Mouse (Mus musculus) G1E (cell line): ENCODE data around the gene Heg1. TPM values are rescaled to one million over a fixed set of nuclear protein-coding genes. Genes with fewer than 3 reads are reported as not detected.

Source experiments
- ATAC-seq: 2 replicates; pipeline ENCODE4 v1.8.0; 2016; ENCODE audit warnings: mild to moderate bottlenecking; ENCODE audit not compliant: insufficient number of reproducible peaks, poor library complexity, low FRiP score, severe bottlenecking; ENCODE audit errors: extremely low read depth
- DNase-seq: peaks from one replicate; pipeline ENCODE4 v3.0.0; 2012; ENCODE audit warnings: low spot score
- H3K27me3 ChIP-seq: 2 replicates; pipeline ENCODE4 v1.6.1; 2012; ENCODE audit warnings: mild to moderate bottlenecking, low read length, inconsistent platforms; ENCODE audit not compliant: insufficient read depth
- H3K36me3 ChIP-seq: replicated peaks from 2 replicates; pipeline ENCODE3; 2012; ENCODE audit warnings: mild to moderate bottlenecking, inconsistent platforms
- H3K4me1 ChIP-seq: 2 replicates; pipeline ENCODE4 v1.6.1; 2012; ENCODE audit warnings: low read depth, low read length, inconsistent platforms, mixed read lengths; ENCODE audit not compliant: insufficient read depth
- H3K4me3 ChIP-seq: 2 replicates; pipeline ENCODE4 v1.5.1; 2012; ENCODE audit warnings: low read depth, mild to moderate bottlenecking, inconsistent platforms, low read length, moderate library complexity, mixed read lengths
- H3K9me3 ChIP-seq: replicated peaks from 2 replicates; pipeline ENCODE4 v1.6.1; 2012; ENCODE audit warnings: inconsistent platforms
- CTCF ChIP-seq: IDR thresholded peaks from 2 replicates; pipeline ENCODE4 v1.5.1; 2012; ENCODE audit warnings: low read depth, low read length, inconsistent platforms, mixed read lengths
- GATA1 ChIP-seq: IDR thresholded peaks from 2 replicates; pipeline ENCODE4 v1.6.1; 2012; ENCODE audit warnings: borderline replicate concordance, low read length, inconsistent platforms, mixed read lengths
- GATA2 ChIP-seq: IDR thresholded peaks from 2 replicates; pipeline ENCODE4 v1.6.1; 2012; ENCODE audit warnings: low read depth, low read length, inconsistent platforms, borderline replicate concordance
- POLR2AphosphoS5 ChIP-seq: IDR thresholded peaks from 2 replicates; pipeline ENCODE4 v1.6.1; 2012; ENCODE audit warnings: low read depth, low read length, inconsistent platforms; ENCODE audit not compliant: insufficient replicate concordance
- TAL1 ChIP-seq: conservative IDR thresholded peaks from 2 replicates; pipeline ENCODE4 v1.6.1; 2012; ENCODE audit warnings: low read depth, low read length, inconsistent platforms, mixed read lengths
- polyA plus RNA-seq: library from polyadenylated mRNA; stranded (reverse); fragments of >175 nt; gene quantifications from 2 replicates; pipeline ENCODE4 v1.2.3, GENCODE M21; 2012
- total RNA-seq, 2 experiments: library from RNA; stranded (forward) in 1 of 2; stranded (reverse) in 1 of 2; fragments of 200-1000 nt in 1 of 2; fragments of >200 nt in 1 of 2; fragmentation: Nextera tagmentation in 1 of 2; gene quantifications; 2 replicates each; pipeline ENCODE4 v1.2.3; 2014 to 2017

Heg1 gene
- total and polyA plus RNA-seq, 3 experiments, result 2.7 to 35.6 (median 5.4) TPM

DNA sequence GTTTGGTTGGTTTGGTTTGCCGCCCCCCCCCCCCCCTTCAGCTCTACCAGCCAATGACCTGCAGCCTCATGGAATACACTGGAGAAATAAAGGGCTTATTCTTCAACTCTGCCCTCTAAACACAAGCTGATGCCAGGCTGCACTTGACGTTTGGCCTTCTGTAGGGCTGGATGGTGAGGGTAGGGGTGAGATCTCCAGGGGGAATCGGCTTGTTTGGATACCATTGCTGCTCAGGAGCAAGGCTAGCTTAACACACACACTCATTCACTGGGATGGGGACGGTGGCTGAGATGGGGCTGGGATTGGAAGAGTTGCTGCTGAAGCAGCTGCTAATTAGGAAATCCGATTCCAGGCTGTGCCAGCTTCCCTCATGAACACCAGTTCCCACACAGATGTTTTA, 16.4 kb downstream of the Heg1 start:
- Histone ChIP-seq H3K27me3 (peaks cover 7% of the 10 kb centered on the region), H3K36me3 (peaks cover 2% of the 10 kb centered on the region), H3K4me1 (peaks cover 7% of the 10 kb centered on the region), H3K9me3 (no peaks in the 10 kb centered on the region), H3K4me3 (no peak overlapping the region)
- TF ChIP-seq GATA2 (no peak), GATA1 (no peak), TAL1 (no peak), POLR2AphosphoS5 (no peak), CTCF (no peak)
- DNase-seq, result no peak
- no peak for ATAC-seq

DNA sequence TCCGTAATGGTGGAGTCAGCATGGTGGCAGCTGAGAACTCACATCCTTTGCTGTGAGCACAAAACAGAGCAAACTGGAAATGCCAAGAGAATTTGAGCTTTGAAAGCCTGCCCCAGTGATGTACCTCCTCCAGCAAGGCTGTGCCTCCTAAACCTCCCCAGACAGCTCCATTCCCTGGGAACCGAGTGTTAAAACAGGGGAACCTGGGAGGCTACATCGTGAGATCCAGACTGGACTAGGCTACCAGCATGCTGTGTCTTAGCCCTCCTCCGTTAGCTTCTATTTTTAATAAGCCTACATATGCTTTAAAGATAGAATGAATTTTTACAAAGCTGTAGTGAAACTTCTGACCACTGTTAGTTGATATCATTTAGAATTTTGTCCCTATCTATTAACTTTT, 17.7 kb downstream of the Heg1 start:
- H3K4me1 ChIP-seq, result peaks cover 7% of the 10 kb centered on the region
- peaks cover 2% of the 10 kb centered on the region for H3K36me3 ChIP-seq
- TF ChIP-seq TAL1, result no peak
- TF ChIP-seq CTCF, result no peak
- TF ChIP-seq GATA1, result no peak
- no peak for TF ChIP-seq GATA2
- TF ChIP-seq POLR2AphosphoS5, result no peak
- ATAC-seq (no peak), DNase-seq (no peak)
- peaks cover 7% of the 10 kb centered on the region for H3K27me3 ChIP-seq
- H3K4me3 ChIP-seq, result no peak overlapping the region
- H3K9me3 ChIP-seq, result no peaks in the 10 kb centered on the region

DNA sequence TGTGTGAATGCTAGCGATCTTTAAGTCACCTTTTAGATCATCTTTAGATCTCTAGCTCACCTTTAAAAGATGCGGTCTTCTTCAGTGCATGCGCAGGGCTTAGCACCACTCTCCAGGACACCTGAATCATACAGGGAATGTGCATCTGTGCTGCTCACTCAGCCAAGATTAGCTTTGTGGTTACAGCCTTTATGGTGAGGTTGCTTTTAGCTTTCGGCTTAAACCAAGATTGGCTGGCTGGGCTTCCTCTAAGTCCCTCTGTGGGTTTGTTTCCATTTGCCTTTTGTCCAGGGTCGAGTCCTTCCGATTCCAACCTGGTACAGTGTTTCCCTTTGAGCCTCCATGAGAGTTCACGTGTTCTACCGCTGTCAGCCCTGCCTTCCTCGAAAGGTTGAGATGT, 20.1 kb downstream of the Heg1 start:
- ATAC-seq (no peak), DNase-seq (no peak)
- no peaks in the 10 kb centered on the region for H3K9me3 ChIP-seq
- peaks cover 12% of the 10 kb centered on the region for H3K4me1 ChIP-seq
- H3K36me3 ChIP-seq, result peaks cover 2% of the 10 kb centered on the region
- TF ChIP-seq TAL1, result no peak
- no peak for TF ChIP-seq GATA2
- TF ChIP-seq CTCF, result no peak
- TF ChIP-seq POLR2AphosphoS5, result no peak
- no peak for TF ChIP-seq GATA1
- peaks cover 7% of the 10 kb centered on the region for H3K27me3 ChIP-seq
- H3K4me3 ChIP-seq, result no peak overlapping the region

DNA sequence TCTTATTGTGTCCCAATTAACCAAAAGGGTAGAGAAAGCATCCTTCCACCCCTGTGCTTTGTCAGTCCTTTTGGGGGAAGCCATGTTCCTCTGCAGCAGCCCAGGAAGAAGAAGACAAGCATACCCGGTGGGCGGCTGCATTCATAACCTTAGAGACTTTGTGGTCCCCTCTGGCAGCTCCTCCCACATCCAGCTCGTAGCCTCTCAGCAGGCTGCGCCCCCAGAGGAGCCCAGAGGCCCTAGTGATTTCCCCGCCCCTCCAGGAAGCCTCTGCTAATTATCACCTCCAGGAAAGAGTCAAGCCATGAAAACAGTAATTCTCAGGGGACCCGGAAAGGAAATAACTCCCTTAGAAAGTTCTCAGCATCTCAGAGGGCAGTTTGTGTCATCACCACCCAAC, 21.1 kb downstream of the Heg1 start:
- Histone ChIP-seq H3K36me3 (peaks cover 3% of the 10 kb centered on the region), H3K9me3 (no peaks in the 10 kb centered on the region), H3K4me1 (peaks cover 12% of the 10 kb centered on the region), H3K4me3 (no peak overlapping the region), H3K27me3 (peaks cover 5% of the 10 kb centered on the region)
- ATAC-seq (no peak), DNase-seq (no peak)
- no peak for TF ChIP-seq TAL1
- TF ChIP-seq POLR2AphosphoS5, result no peak
- TF ChIP-seq CTCF, result no peak
- TF ChIP-seq GATA1, result no peak
- no peak for TF ChIP-seq GATA2

DNA sequence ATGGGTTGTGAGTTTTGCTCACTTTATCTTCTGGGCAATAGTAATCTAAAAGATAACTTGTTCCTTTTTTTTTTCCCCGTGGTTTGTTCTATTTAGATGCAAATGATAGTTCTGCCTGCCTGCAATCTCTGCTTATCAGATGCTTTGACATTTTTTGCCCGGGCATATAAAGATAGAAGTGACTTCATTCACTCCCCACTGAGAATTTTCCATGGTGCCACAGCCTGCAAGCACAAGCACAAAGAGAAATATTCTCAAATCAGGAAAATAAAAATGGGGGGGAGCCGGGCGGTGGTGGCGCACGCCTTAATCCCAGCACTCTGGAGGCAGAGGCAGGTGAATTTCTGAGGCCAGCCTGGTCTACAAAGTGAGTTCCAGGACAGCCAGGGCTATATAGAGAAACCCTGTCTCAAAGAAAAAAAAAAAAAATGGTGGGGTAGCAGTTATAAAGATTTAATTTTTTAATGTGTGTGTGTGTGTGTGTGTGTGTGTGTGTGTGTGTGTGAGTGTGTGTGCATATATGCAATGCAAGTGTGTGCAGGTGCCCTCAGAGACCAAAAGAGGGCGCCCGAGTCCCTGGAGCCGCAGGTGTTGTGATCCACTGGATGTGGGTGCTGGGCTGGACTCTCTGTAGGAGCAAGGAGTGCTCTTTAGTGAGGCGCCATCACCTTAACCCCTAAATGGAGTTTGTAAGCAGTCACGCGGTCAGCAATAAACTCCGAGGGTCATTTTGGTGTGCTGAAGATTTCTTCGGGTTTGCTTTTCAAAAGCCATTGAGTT, 22.1 kb downstream of the Heg1 start:
- no peak overlapping the region for H3K4me3 ChIP-seq
- DNase-seq (no peak), ATAC-seq (no peak)
- TF ChIP-seq GATA2 (no peak), CTCF (no peak), TAL1 (no peak), GATA1 (no peak), POLR2AphosphoS5 (no peak)
- H3K36me3 ChIP-seq, result peaks cover 9% of the 10 kb centered on the region
- H3K4me1 ChIP-seq, result peaks cover 12% of the 10 kb centered on the region
- no peaks in the 10 kb centered on the region for H3K9me3 ChIP-seq
- H3K27me3 ChIP-seq, result peaks cover 3% of the 10 kb centered on the region

DNA sequence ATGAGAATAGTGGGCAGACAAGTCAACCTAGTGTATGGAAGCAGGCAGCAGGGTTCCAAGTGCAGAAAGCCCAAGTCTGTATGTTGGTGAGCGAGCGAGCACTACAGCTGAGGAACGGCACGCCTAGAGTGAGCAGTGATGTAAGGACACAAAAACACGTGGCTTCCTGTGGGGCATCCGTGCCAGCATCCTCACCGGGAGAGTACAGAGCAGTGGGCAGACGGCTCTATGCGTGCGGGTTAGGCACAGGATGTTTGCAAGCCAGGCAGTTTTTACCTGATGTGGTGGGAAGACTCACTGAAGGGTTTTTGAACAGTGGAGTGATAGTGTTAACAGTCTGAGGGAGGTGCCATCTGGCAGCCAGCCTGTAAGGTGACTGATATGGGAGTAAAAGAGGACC, 23.9 kb downstream of the Heg1 start:
- no peaks in the 10 kb centered on the region for H3K9me3 ChIP-seq
- peaks cover 16% of the 10 kb centered on the region for H3K4me1 ChIP-seq
- H3K36me3 ChIP-seq, result peaks cover 9% of the 10 kb centered on the region
- ATAC-seq, result no peak
- no peak for TF ChIP-seq GATA1
- TF ChIP-seq GATA2, result no peak
- TF ChIP-seq TAL1, result no peak
- no peak for TF ChIP-seq CTCF
- no peak for TF ChIP-seq POLR2AphosphoS5
- DNase-seq, result no peak
- no peaks in the 10 kb centered on the region; the same call in 1 of the 2 replicates for H3K27me3 ChIP-seq
- no peak overlapping the region for H3K4me3 ChIP-seq
